Comparison of ENCODE assay signal across 10 mouse cellular contexts in genomic region chr11:5522798-5523415, GRCm38 (mm10). TPM values are rescaled to one million over a fixed set of nuclear protein-coding genes. Genes with fewer than 3 reads are reported as not detected.
DNase-seq lines count a peak whose midpoint lies in the region; ATAC-seq and TF ChIP-seq lines count a peak whose summit lies in the region.
"Had no signal": no experiment of that assay in that cellular context is flagged by ENCODE, and none has a peak within 500 bp of the region (broad histone marks: within the 10 kb centered on the region; RNA-seq: fewer than 3 reads in every experiment).

No protein-coding gene starts in this region.

- peaks cover 34% of the 10 kb centered on the region for H3K4me1 ChIP-seq in kidney, embryonic 15.5 days
- H3K4me1 ChIP-seq in embryonic facial prominence, embryonic 13.5 days, result peaks cover 30% of the 10 kb centered on the region
- H3K4me1 ChIP-seq in intestine, postnatal 0 days (replicated peaks; ENCODE audit: control insufficient read depth, insufficient read depth, low read length), result 0 out of 2 replicates have a peak, but pooled peaks cover 3% of the 10 kb centered on the region
- peaks cover 20% of the 10 kb centered on the region for H3K4me1 ChIP-seq in midbrain, embryonic 16.5 days (ENCODE audit: control insufficient read depth, insufficient read depth, low read length)

- H3K9ac ChIP-seq in kidney, embryonic 15.5 days, result 0 out of 2 replicates have a peak overlapping the region, but pooled peaks have one; percentile 94
- no peak overlapping the region for H3K9ac ChIP-seq in embryonic facial prominence, embryonic 13.5 days
- H3K9ac ChIP-seq in intestine, postnatal 0 days (ENCODE audit: low read depth, low read length), result no peak overlapping the region; the same call in 1 of the 2 replicates
- H3K9ac ChIP-seq in midbrain, embryonic 16.5 days (ENCODE audit: low read depth, low read length), result 0 out of 2 replicates have a peak overlapping the region, but pooled peaks have one; percentile 100

- no peak overlapping the region for H3K27ac ChIP-seq in kidney, embryonic 15.5 days
- no peak overlapping the region for H3K27ac ChIP-seq in embryonic facial prominence, embryonic 13.5 days
- peak overlapping the region; percentile 21 for H3K27ac ChIP-seq in intestine, postnatal 0 days (ENCODE audit: low read depth, low read length)
- no peak overlapping the region for H3K27ac ChIP-seq in midbrain, embryonic 16.5 days (ENCODE audit: low read length)

- no peaks in the 10 kb centered on the region for H3K27me3 ChIP-seq in kidney, embryonic 15.5 days
- H3K27me3 ChIP-seq in embryonic facial prominence, embryonic 13.5 days, result no peaks in the 10 kb centered on the region
- H3K27me3 ChIP-seq in intestine, postnatal 0 days (replicated peaks; ENCODE audit: control insufficient read depth, insufficient read depth, low read length), result no peaks in the 10 kb centered on the region
- no peaks in the 10 kb centered on the region for H3K27me3 ChIP-seq in midbrain, embryonic 16.5 days (ENCODE audit: control insufficient read depth, insufficient read depth, low read depth, low read length)

- H3K36me3 ChIP-seq in kidney, embryonic 15.5 days, result peaks cover 58% of the 10 kb centered on the region
- H3K36me3 ChIP-seq in embryonic facial prominence, embryonic 13.5 days, result peaks cover 50% of the 10 kb centered on the region
- H3K36me3 ChIP-seq in intestine, postnatal 0 days (ENCODE audit: control insufficient read depth, insufficient read depth), result peaks cover 42% of the 10 kb centered on the region
- peaks cover 23% of the 10 kb centered on the region for H3K36me3 ChIP-seq in midbrain, embryonic 16.5 days (ENCODE audit: control insufficient read depth, insufficient read depth, low read length)

- no peak for ATAC-seq in kidney, embryonic 15.5 days (replicated peaks; ENCODE audit: low FRiP score)
- no peak for ATAC-seq in embryonic facial prominence, embryonic 13.5 days (ENCODE audit: insufficient number of reproducible peaks, insufficient read depth, low FRiP score, low TSS enrichment, low read depth)
- ATAC-seq in intestine, postnatal 0 days, result no peak
- ATAC-seq in midbrain, embryonic 16.5 days, result no peak

- H3K4me3 ChIP-seq in kidney, embryonic 15.5 days (replicated peaks), result peak overlapping the region; percentile 70
- peak overlapping the region; percentile 97 for H3K4me3 ChIP-seq in embryonic facial prominence, embryonic 13.5 days
- peak overlapping the region; percentile 100 for H3K4me3 ChIP-seq in intestine, postnatal 0 days (ENCODE audit: low read depth, low read length)
- peak overlapping the region; percentile 96; the same call in 1 of the 2 replicates for H3K4me3 ChIP-seq in midbrain, embryonic 16.5 days (ENCODE audit: low read depth, low read length)

- 86% methylated on average over 11 of the region's 11 CpGs for WGBS in kidney, embryonic 15.5 days
- 85% methylated on average over 11 of the region's 11 CpGs for WGBS in embryonic facial prominence, embryonic 13.5 days
- 79% methylated on average over 11 of the region's 11 CpGs for WGBS in intestine, postnatal 0 days
- 93% methylated on average over 11 of the region's 11 CpGs for WGBS in midbrain, embryonic 16.5 days

- TF ChIP-seq CTCF in intestine, postnatal 0 days (IDR thresholded peaks at IDR 0.05; ENCODE audit: low read depth), result no peak

- H3K9me3 ChIP-seq in kidney, embryonic 15.5 days (replicated peaks), result no peaks in the 10 kb centered on the region
- H3K9me3 ChIP-seq in embryonic facial prominence, embryonic 13.5 days, result no peaks in the 10 kb centered on the region
- no peaks in the 10 kb centered on the region for H3K9me3 ChIP-seq in intestine, postnatal 0 days (ENCODE audit: control insufficient read depth)
- H3K9me3 ChIP-seq in midbrain, embryonic 16.5 days (replicated peaks; ENCODE audit: control insufficient read depth, low read length, poor library complexity, severe bottlenecking), result no peaks in the 10 kb centered on the region

- H3K4me2 ChIP-seq in kidney, embryonic 15.5 days, result peak overlapping the region; percentile 72
- H3K4me2 ChIP-seq in embryonic facial prominence, embryonic 13.5 days, result peak overlapping the region; percentile 66
- H3K4me2 ChIP-seq in intestine, postnatal 0 days (replicated peaks; ENCODE audit: low read depth), result peak overlapping the region; percentile 64
- peak overlapping the region; percentile 81 for H3K4me2 ChIP-seq in midbrain, embryonic 16.5 days (ENCODE audit: low read length)

- DNase-seq in kidney, adult 11 months, result no peak
- DNase-seq in gastrocnemius, postnatal 25 days, result no peak
- DNase-seq in Muller cell, postnatal 12 days (ENCODE audit: inconsistent ontology term), result no peak
- DNase-seq in adrenal gland, postnatal 36 days, result no peak

RNA-seq across cellular contexts. Expression of gene Xbp1, which starts 2.4 kb away (rescaled TPM):
- 189 and 200 TPM in 2 replicates for polyA plus RNA-seq in kidney, embryonic 15.5 days (2015; fragmentation: Nextera tagmentation; extraction: Ambion mirVana)
- 141 and 151 TPM in 2 replicates for polyA plus RNA-seq in embryonic facial prominence, embryonic 13.5 days (2015; fragmentation: Nextera tagmentation; extraction: Ambion mirVana)
- 141 and 150 TPM in 2 replicates for polyA plus RNA-seq in intestine, postnatal 0 days (2015; fragmentation: Nextera tagmentation; extraction: Ambion mirVana)
- polyA plus RNA-seq in midbrain, embryonic 16.5 days (2015; fragmentation: Nextera tagmentation; extraction: Ambion mirVana), result 145 and 156 TPM in 2 replicates
- total RNA-seq in gastrocnemius, postnatal 25 days (2021), result 10 to 100 TPM; 53.0 to 60.9 TPM
- 100 to 1,000 TPM; 199 to 215 TPM for total RNA-seq in adrenal gland, postnatal 36 days (2021)

RNA-seq across cellular contexts. Expression of gene Ccdc117, which starts 19.1 kb away (rescaled TPM):
- 18.8 and 19.7 TPM in 2 replicates for polyA plus RNA-seq in kidney, embryonic 15.5 days (2015; fragmentation: Nextera tagmentation; extraction: Ambion mirVana)
- 18.7 and 19.2 TPM in 2 replicates for polyA plus RNA-seq in embryonic facial prominence, embryonic 13.5 days (2015; fragmentation: Nextera tagmentation; extraction: Ambion mirVana)
- 4.7 and 6.3 TPM in 2 replicates for polyA plus RNA-seq in intestine, postnatal 0 days (2015; fragmentation: Nextera tagmentation; extraction: Ambion mirVana)
- 9.9 and 10.6 TPM in 2 replicates for polyA plus RNA-seq in midbrain, embryonic 16.5 days (2015; fragmentation: Nextera tagmentation; extraction: Ambion mirVana)
- total RNA-seq in gastrocnemius, postnatal 25 days (2021), result 10 to 100 TPM; 14.9 to 15.6 TPM
- 10 to 100 TPM; 33.7 to 37.5 TPM for total RNA-seq in adrenal gland, postnatal 36 days (2021)

RNA-seq across cellular contexts. Expression of gene Ankrd36, which starts 46.6 kb away (rescaled TPM):
- not detected in 2 replicates for polyA plus RNA-seq in kidney, embryonic 15.5 days (2015; fragmentation: Nextera tagmentation; extraction: Ambion mirVana)
- not detected in 2 replicates for polyA plus RNA-seq in embryonic facial prominence, embryonic 13.5 days (2015; fragmentation: Nextera tagmentation; extraction: Ambion mirVana)
- polyA plus RNA-seq in intestine, postnatal 0 days (2015; fragmentation: Nextera tagmentation; extraction: Ambion mirVana), result not detected in 2 replicates
- polyA plus RNA-seq in midbrain, embryonic 16.5 days (2015; fragmentation: Nextera tagmentation; extraction: Ambion mirVana), result not detected in 2 replicates
- total RNA-seq in gastrocnemius, postnatal 25 days (2021), result not detected
- not detected for total RNA-seq in adrenal gland, postnatal 36 days (2021)
- total RNA-seq: common myeloid progenitor, adult 5-6 weeks had no signal
- polyA plus RNA-seq: large intestine, adult 2 months had no signal

Comparison
In these comparisons a context has a peak if more than half of its experiments do, and no peak if none do; other contexts are left out.
1. H3K9ac ChIP-seq: peak in kidney, embryonic 15.5 days (single experiment) and midbrain, embryonic 16.5 days (single experiment); none in embryonic facial prominence, embryonic 13.5 days (single experiment) and intestine, postnatal 0 days (single experiment).
2. Peak in every context shown above with its lines, with median percentiles within 50 percentile points of each other: H3K4me2 ChIP-seq and H3K4me3 ChIP-seq.